Mouse (Mus musculus) liver, embryonic 15.5 days (tissue): ENCODE measurements around the gene Gal. TPM values are rescaled to one million over a fixed set of nuclear protein-coding genes. Genes with fewer than 3 reads are reported as not detected.

Experiments
- ATAC-seq: fragments of 200-750 bp; cut with Nextera tagmentation; 2 replicates; pipeline ENCODE4 v1.8.0; 2017; ENCODE audit warnings: moderate number of reproducible peaks, mild to moderate bottlenecking, moderate library complexity; ENCODE audit not compliant: insufficient read depth
- H3K27ac ChIP-seq: fragments of 300-500 bp; sonication (generic); replicated peaks from 2 replicates; pipeline ENCODE4 v1.5.1; 2015; ENCODE audit warnings: mild to moderate bottlenecking, inconsistent platforms
- H3K27me3 ChIP-seq: fragments of 300-500 bp; sonication (generic); 2 replicates; pipeline ENCODE4 v1.6.1; 2015; ENCODE audit warnings: mild to moderate bottlenecking, inconsistent platforms
- H3K36me3 ChIP-seq: fragments of 300-500 bp; sonication (generic); replicated peaks from 2 replicates; pipeline ENCODE4 v1.6.1; 2015; ENCODE audit warnings: moderate library complexity, mild to moderate bottlenecking, inconsistent platforms
- H3K4me1 ChIP-seq: fragments of 300-500 bp; sonication (generic); replicated peaks from 2 replicates; pipeline ENCODE4 v1.6.1; 2015; ENCODE audit warnings: inconsistent platforms
- H3K4me2 ChIP-seq: fragments of 300-500 bp; sonication (generic); 2 replicates; pipeline ENCODE4 v1.6.1; 2015; ENCODE audit warnings: moderate library complexity, mild to moderate bottlenecking, inconsistent platforms
- H3K4me3 ChIP-seq: fragments of 300-500 bp; sonication (generic); replicated peaks from 2 replicates; pipeline ENCODE4 v1.5.1; 2015; ENCODE audit warnings: mild to moderate bottlenecking, inconsistent platforms
- H3K9ac ChIP-seq: fragments of 300-500 bp; sonication (generic); 2 replicates; pipeline ENCODE4 v1.6.1; 2015; ENCODE audit warnings: moderate library complexity, mild to moderate bottlenecking, inconsistent platforms
- H3K9me3 ChIP-seq: fragments of 300-500 bp; sonication (generic); replicated peaks from 2 replicates; pipeline ENCODE4 v1.6.1; 2016; ENCODE audit warnings: inconsistent platforms
- WGBS: fragments of 180-500 bp; shearing (Covaris S2); methylation state at CpG from one replicate; pipeline ENCODE4 v1.1.7; 2015; ENCODE audit warnings: mixed read lengths; ENCODE audit not compliant: insufficient replicate concordance; 5-methylcytosine and 5-hydroxymethylcytosine counted together
- polyA plus RNA-seq: library from polyadenylated mRNA; unstranded; fragments of >200 nt; fragmentation: Nextera tagmentation; extraction: Ambion mirVana; gene quantifications from 2 replicates; pipeline ENCODE4 v1.2.1, GENCODE M21; 2015

Gal gene
- polyA plus RNA-seq, 1 experiment from 2014 or later, result 0.12 TPM

DNA sequence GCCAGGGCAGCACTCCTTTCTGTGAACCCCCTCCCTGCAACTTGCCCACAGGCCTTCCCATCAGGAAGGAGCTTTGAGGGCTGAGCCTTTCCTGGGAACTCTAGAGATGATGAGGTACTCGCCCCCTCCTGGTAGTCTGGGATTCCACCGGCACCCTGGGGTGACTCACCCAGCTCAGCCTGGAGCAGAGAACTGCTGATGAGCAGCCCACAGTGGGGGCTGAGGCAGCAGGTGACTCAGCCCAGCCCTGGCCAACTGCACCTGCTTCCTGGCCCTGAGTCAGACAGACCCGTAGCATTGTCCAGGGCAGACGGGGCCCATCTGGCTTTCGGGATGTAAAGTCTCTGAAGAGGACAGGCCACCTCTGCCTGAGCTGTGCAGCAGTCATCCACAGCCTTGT, 4.9 kb upstream of the Gal start:
- Histone ChIP-seq H3K27ac (no peak overlapping the region), H3K27me3 (peaks cover 29% of the 10 kb centered on the region), H3K4me1 (peaks cover 3% of the 10 kb centered on the region; the same call in 1 of the 2 replicates), H3K4me3 (no peak overlapping the region), H3K9me3 (no peaks in the 10 kb centered on the region), H3K4me2 (no peak overlapping the region), H3K36me3 (no peaks in the 10 kb centered on the region), H3K9ac (no peak overlapping the region)
- 54% methylated on average over 5 of the region's 5 CpGs for WGBS
- ATAC-seq, result no peak

DNA sequence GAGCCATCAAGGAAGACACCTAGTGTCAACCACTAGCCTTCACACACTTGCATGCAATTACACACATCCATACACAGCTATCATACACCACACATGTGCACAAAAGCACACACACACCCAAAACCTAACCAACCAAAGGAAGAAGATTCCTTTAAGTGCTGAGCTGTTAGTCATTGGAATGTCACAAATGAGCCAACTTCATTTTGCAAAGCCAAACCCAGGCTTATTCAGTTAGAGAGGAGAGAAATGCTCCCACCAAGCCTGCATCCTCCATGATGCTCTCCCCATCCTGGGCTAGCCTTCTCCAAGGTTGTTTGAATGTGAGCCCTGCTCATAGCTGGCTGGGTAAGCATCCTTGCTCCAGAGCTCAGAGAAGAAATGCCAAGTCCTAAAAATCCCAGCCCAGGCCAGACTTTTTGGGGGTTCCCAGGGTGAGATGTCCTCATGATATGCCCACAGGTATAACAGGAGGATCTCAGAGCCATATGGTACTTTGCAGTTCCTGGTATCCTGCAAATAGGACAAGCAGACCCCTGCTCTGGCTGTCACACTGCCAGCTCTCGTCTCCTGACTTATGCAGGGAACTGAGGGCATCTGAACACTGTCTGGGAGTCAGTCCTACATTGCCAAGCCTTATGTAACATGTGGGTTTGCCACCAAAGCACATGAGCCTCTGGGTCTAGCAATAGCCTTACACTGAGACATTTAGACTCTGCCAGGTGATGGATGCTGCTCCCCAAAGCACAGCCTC, 8.6 kb downstream of the Gal start:
- Histone ChIP-seq H3K4me1 (no peaks in the 10 kb centered on the region), H3K4me3 (no peak overlapping the region), H3K27ac (no peak overlapping the region), H3K36me3 (no peaks in the 10 kb centered on the region), H3K4me2 (no peak overlapping the region), H3K9me3 (no peaks in the 10 kb centered on the region), H3K9ac (no peak overlapping the region), H3K27me3 (no peaks in the 10 kb centered on the region)
- ATAC-seq, result no peak
- WGBS, result 31% methylated on average over 1 of the region's 1 CpGs

DNA sequence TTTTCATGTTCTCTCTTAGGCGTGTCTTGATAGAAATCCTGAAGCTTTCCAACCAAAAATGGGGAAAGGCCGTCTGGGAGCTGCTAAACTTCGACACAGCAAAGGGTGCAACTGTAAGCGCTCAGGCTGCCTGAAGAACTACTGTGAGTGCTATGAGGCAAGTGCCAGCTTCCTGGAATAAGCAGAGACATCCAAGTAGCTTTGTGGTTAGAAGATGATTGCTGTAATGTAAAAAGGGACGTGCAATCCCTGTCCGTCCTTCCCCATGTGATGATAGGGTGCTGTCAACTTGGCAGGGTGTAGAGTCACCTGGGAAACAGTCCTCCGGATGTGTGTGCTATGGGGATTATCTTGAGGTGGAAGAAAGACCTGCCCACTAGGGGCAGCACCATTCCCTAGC, 10.3 kb downstream of the Gal start:
- Histone ChIP-seq H3K9me3 (no peaks in the 10 kb centered on the region), H3K9ac (no peak overlapping the region), H3K27ac (no peak overlapping the region), H3K4me2 (no peak overlapping the region), H3K4me1 (no peaks in the 10 kb centered on the region), H3K4me3 (no peak overlapping the region), H3K27me3 (no peaks in the 10 kb centered on the region), H3K36me3 (no peaks in the 10 kb centered on the region)
- WGBS, result 50% methylated on average over 7 of the region's 7 CpGs
- ATAC-seq, result no peak

DNA sequence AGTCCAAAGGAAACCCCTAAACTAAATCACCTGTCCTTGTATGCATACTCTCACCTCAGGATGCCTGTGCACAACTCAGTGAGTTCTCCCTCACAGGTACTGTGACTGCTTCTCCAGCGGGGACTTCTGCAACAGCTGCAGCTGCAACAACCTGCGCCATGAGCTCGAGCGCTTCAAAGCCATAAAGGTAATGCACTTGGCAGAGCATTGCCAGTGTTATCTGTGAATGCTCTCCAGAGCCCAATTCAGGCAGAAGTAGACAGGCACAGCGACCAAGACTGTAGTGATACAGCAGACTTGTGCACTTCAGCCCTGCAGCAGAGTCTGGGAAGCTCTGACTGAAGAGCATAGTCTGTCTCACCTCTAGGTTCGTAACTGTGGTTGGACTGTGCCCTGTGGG, 12.0 kb downstream of the Gal start:
- Histone ChIP-seq H3K36me3 (no peaks in the 10 kb centered on the region), H3K4me1 (no peaks in the 10 kb centered on the region), H3K9ac (no peak overlapping the region), H3K27me3 (no peaks in the 10 kb centered on the region), H3K9me3 (no peaks in the 10 kb centered on the region), H3K27ac (no peak overlapping the region), H3K4me3 (no peak overlapping the region), H3K4me2 (no peak overlapping the region)
- no peak for ATAC-seq
- 72% methylated on average over 6 of the region's 6 CpGs for WGBS

- H3K27me3 ChIP-seq, result no peaks in the 10 kb centered on the region
- no peak for ATAC-seq
- 41% methylated on average over 7 of the region's 7 CpGs for WGBS
These were observed 12.4 kb downstream of the Gal start for GRCm38 (mm10) chr19:3401943-3402342.

DNA sequence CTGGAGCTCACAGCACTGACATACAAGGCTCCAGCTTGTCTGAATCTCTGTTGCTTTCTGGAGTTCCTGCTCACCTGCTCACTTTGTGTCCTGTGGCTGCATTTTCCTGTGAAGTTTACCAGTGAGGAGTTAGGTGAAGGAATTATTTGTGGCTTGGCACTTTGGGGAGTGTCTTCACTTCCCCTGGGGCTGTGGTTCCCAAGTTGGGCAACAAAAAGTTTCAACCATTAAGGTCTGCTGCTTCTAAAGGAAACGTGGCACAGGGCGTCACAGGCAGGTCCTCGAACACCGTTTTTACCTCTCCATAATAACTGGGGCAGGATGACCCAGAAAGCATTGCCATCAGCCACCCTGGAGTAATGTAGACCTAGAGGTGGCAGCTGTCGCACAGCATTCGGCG, 12.8 kb downstream of the Gal start:
- H3K4me1 ChIP-seq, result no peaks in the 10 kb centered on the region
- no peak for ATAC-seq
- no peak overlapping the region for H3K27ac ChIP-seq
- H3K4me3 ChIP-seq, result no peak overlapping the region
- H3K4me2 ChIP-seq, result no peak overlapping the region
- no peaks in the 10 kb centered on the region for H3K9me3 ChIP-seq
- H3K9ac ChIP-seq, result no peak overlapping the region
- WGBS, result 63% methylated on average over 7 of the region's 7 CpGs
- no peaks in the 10 kb centered on the region for H3K27me3 ChIP-seq
- no peaks in the 10 kb centered on the region for H3K36me3 ChIP-seq

More at GRCm38 (mm10) chr19:3401943-3402342, 12.4 kb downstream of the Gal start:
- Histone ChIP-seq H3K4me3 (no peak overlapping the region), H3K36me3 (no peaks in the 10 kb centered on the region), H3K4me1 (no peaks in the 10 kb centered on the region), H3K27ac (no peak overlapping the region), H3K9ac (no peak overlapping the region), H3K9me3 (no peaks in the 10 kb centered on the region), H3K4me2 (no peak overlapping the region)

DNA sequence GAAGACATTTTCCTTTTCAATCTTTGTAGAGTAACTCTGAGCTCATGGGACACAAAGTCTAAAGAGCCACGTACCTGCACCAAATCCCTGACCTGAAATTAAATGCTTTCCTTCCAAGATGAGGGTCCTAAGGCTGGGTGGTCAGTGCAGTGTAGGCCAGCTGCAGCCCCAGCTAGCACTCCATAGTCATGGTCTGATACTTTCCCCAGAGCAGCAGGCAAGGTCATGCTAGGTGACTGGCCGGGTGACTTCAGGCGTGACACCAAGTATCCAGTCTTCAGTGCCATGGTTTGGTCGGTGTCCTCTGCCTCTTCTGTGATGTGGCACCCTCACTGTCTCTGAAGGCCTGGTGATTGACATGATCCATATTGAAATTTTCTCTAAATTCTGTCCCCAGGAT, 14.3 kb downstream of the Gal start:
- H3K4me1 ChIP-seq, result no peaks in the 10 kb centered on the region
- no peaks in the 10 kb centered on the region for H3K27me3 ChIP-seq
- H3K27ac ChIP-seq, result no peak overlapping the region
- no peaks in the 10 kb centered on the region for H3K9me3 ChIP-seq
- H3K4me3 ChIP-seq, result no peak overlapping the region
- H3K36me3 ChIP-seq, result no peaks in the 10 kb centered on the region
- no peak for ATAC-seq
- no peak overlapping the region for H3K9ac ChIP-seq
- 71% methylated on average over 4 of the region's 4 CpGs for WGBS
- H3K4me2 ChIP-seq, result no peak overlapping the region

- ATAC-seq, result no peak
- Histone ChIP-seq H3K36me3 (no peaks in the 10 kb centered on the region), H3K27me3 (no peaks in the 10 kb centered on the region), H3K9me3 (no peaks in the 10 kb centered on the region), H3K27ac (no peak overlapping the region), H3K4me2 (no peak overlapping the region), H3K9ac (no peak overlapping the region), H3K4me3 (no peak overlapping the region), H3K4me1 (peaks cover 18% of the 10 kb centered on the region)
- 75% methylated on average over 3 of the region's 3 CpGs for whole genome bisulfite sequencing
These were observed 20.1 kb downstream of the Gal start for GRCm38 (mm10) chr19:3394216-3394615.

- no peak overlapping the region for H3K4me2 ChIP-seq
- peaks cover 32% of the 10 kb centered on the region for H3K4me1 ChIP-seq
- ATAC-seq, result peak; percentile 54
- no peaks in the 10 kb centered on the region for H3K9me3 ChIP-seq
- no peaks in the 10 kb centered on the region for H3K27me3 ChIP-seq
- no peaks in the 10 kb centered on the region for H3K36me3 ChIP-seq
- no peak overlapping the region for H3K4me3 ChIP-seq
- no peak overlapping the region for H3K27ac ChIP-seq
- 18% methylated on average over 1 of the region's 1 CpGs for WGBS
- no peak overlapping the region for H3K9ac ChIP-seq
These were observed 22.0 kb downstream of the Gal start for GRCm38 (mm10) chr19:3392384-3392783.

DNA sequence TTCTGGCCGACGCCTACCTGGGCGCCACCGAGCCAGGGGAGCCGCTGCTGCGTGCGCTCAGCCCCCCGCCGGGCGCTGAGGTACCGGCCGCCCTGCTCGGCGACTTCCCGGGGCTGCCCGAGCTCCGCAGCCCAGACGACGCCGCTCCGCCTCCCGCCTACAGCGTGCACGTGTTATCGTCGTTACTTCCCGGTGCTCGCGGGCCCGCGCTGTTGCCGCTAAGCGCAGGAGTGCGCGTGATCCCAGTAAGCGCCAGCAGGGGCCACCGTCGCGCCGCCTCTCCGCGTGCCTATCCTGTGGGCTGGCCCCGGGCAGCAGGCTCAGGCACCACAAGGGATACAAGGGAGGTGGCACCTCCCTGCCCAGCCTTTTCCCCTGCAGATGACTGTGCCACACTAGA, 25.3 kb downstream of the Gal start:
- H3K9me3 ChIP-seq, result no peaks in the 10 kb centered on the region
- H3K27me3 ChIP-seq, result no peaks in the 10 kb centered on the region
- H3K4me3 ChIP-seq, result peak overlapping the region; percentile 57
- no peaks in the 10 kb centered on the region; the same call in none of the 2 replicates for H3K36me3 ChIP-seq
- peak overlapping the region; percentile 51 for H3K9ac ChIP-seq
- ATAC-seq, result peak; percentile 88
- H3K27ac ChIP-seq, result peak overlapping the region; percentile 65
- peaks cover 32% of the 10 kb centered on the region for H3K4me1 ChIP-seq
- peak overlapping the region; percentile 93 for H3K4me2 ChIP-seq
- WGBS, result under 1% methylated on average over 43 of the region's 43 CpGs

GRCm38 (mm10) chr19:3388629-3389057, 25.7 kb downstream of the Gal start, which contains the start of gene Tesmin:
Tesmin (plus strand) TSS chr19:3388857.
- no peaks in the 10 kb centered on the region; the same call in none of the 2 replicates for H3K36me3 ChIP-seq
- no peaks in the 10 kb centered on the region for H3K27me3 ChIP-seq
- H3K4me2 ChIP-seq, result peak within 1 kb of the TSS; percentile 93
- H3K27ac ChIP-seq, result peak within 1 kb of the TSS; percentile 65
- no peaks in the 10 kb centered on the region for H3K9me3 ChIP-seq
- ATAC-seq, result peak; percentile 75
- peak within 1 kb of the TSS; percentile 51 for H3K9ac ChIP-seq
- 2% methylated on average over 33 of the region's 33 CpGs for WGBS
- H3K4me3 ChIP-seq, result peak within 1 kb of the TSS; percentile 57
- peaks cover 32% of the 10 kb centered on the region for H3K4me1 ChIP-seq
